Mouse (Mus musculus) midbrain, postnatal 0 days (tissue): ENCODE measurements around the gene Cfap43. TPM values are rescaled to one million over a fixed set of nuclear protein-coding genes. Genes with fewer than 3 reads are reported as not detected.

Experiments
- ATAC-seq: fragments of 200-750 bp; cut with Nextera tagmentation; 2 replicates; pipeline ENCODE4 v1.8.0; 2017; ENCODE audit warnings: moderate number of reproducible peaks, mild to moderate bottlenecking, moderate TSS enrichment, moderate library complexity; ENCODE audit not compliant: low FRiP score
- DNase-seq: peaks from one replicate; pipeline ENCODE4 v3.0.0-alpha.2; 2015; ENCODE audit warnings: low spot score
- H3K27ac ChIP-seq: fragments of 300-500 bp; sonication (generic); 2 replicates; pipeline ENCODE4 v1.5.1; 2014; ENCODE audit warnings: low read depth, mild to moderate bottlenecking, low read length, mixed read lengths
- H3K27me3 ChIP-seq: fragments of 300-500 bp; sonication (generic); 2 replicates; pipeline ENCODE4 v1.6.1; 2014; ENCODE audit warnings: low read length, control low read depth, mixed read lengths; ENCODE audit not compliant: insufficient read depth
- H3K36me3 ChIP-seq: fragments of 300-500 bp; sonication (generic); 2 replicates; pipeline ENCODE4 v1.6.1; 2014; ENCODE audit warnings: low read length, control low read depth, mixed read lengths; ENCODE audit not compliant: insufficient read depth
- H3K4me1 ChIP-seq: fragments of 300-500 bp; sonication (generic); 2 replicates; pipeline ENCODE4 v1.6.1; 2014; ENCODE audit warnings: mild to moderate bottlenecking, control low read depth, antibody characterized with exemption, low read length, mixed read lengths; ENCODE audit not compliant: insufficient read depth
- H3K4me2 ChIP-seq: fragments of 300-500 bp; sonication (generic); 2 replicates; pipeline ENCODE4 v1.6.1; 2014; ENCODE audit warnings: low read depth, mild to moderate bottlenecking, low read length, mixed read lengths; ENCODE audit not compliant: poor library complexity, severe bottlenecking
- H3K4me3 ChIP-seq: fragments of 300-500 bp; sonication (generic); 2 replicates; pipeline ENCODE4 v1.5.1; 2014; ENCODE audit warnings: low read depth, mild to moderate bottlenecking, low read length, moderate library complexity
- H3K9ac ChIP-seq: fragments of 300-500 bp; sonication (generic); replicated peaks from 2 replicates; pipeline ENCODE4 v1.6.1; 2014; ENCODE audit warnings: mild to moderate bottlenecking, low read length, moderate library complexity, mixed read lengths; ENCODE audit not compliant: poor library complexity, severe bottlenecking
- H3K9me3 ChIP-seq: fragments of 300-500 bp; sonication (generic); 2 replicates; pipeline ENCODE4 v1.6.1; 2016; ENCODE audit warnings: low read length, control low read depth
- CTCF ChIP-seq: IDR thresholded peaks from 2 replicates; pipeline ENCODE4 v1.5.1; 2016; ENCODE audit warnings: antibody characterized with exemption, mild to moderate bottlenecking
- WGBS: fragments of 180-500 bp; shearing (Covaris S2); extraction: QIAGEN DNeasy Blood & Tissue Kit; methylation state at CpG from one replicate; pipeline ENCODE4 v1.1.7; 2014; 5-methylcytosine and 5-hydroxymethylcytosine counted together
- polyA plus RNA-seq: library from polyadenylated mRNA; unstranded; fragments of >200 nt; fragmentation: Nextera tagmentation; extraction: Ambion mirVana; gene quantifications from 2 replicates; pipeline ENCODE4 v1.2.1, GENCODE M21; 2015
- total RNA-seq: library from RNA; depleted of rRNA; stranded (reverse); fragments of >200 nt; gene quantifications from 2 replicates; pipeline ENCODE4 v1.2.3, GENCODE M21; 2014

The Cfap43 gene
- total and polyA plus RNA-seq, 2 experiments from 2014 or later: 2.6 to 4.2 TPM

- H3K36me3 ChIP-seq: no peaks in the 10 kb centered on the region
- no peaks in the 10 kb centered on the region for H3K9me3 ChIP-seq
- DNase-seq (no peak), ATAC-seq (no peak)
- TF ChIP-seq CTCF: no peak
- peaks cover 2% of the 10 kb centered on the region; the same call in 1 of the 2 replicates for H3K4me1 ChIP-seq
- peak overlapping the region; percentile 95 for H3K4me2 ChIP-seq
- no peak overlapping the region for H3K9ac ChIP-seq
- WGBS: 16% methylated on average over 9 of the region's 9 CpGs
- H3K27me3 ChIP-seq: no peaks in the 10 kb centered on the region
- peak overlapping the region; percentile 75 for H3K4me3 ChIP-seq
- no peak overlapping the region for H3K27ac ChIP-seq
These were observed 1.1 kb downstream of the Cfap43 start for GRCm38 (mm10) chr19:47918016-47918415.

- Histone ChIP-seq H3K4me2 (peak overlapping the region; percentile 95), H3K4me1 (peaks cover 2% of the 10 kb centered on the region; the same call in 1 of the 2 replicates), H3K27me3 (no peaks in the 10 kb centered on the region), H3K9me3 (no peaks in the 10 kb centered on the region), H3K4me3 (no peak overlapping the region), H3K27ac (no peak overlapping the region), H3K36me3 (no peaks in the 10 kb centered on the region), H3K9ac (0 out of 2 replicates have a peak overlapping the region, but pooled peaks have one; percentile 10)
- WGBS: 19% methylated on average over 4 of the region's 4 CpGs
- no peak for TF ChIP-seq CTCF
- DNase-seq: no peak
- ATAC-seq: no peak
These were observed 1.7 kb downstream of the Cfap43 start for GRCm38 (mm10) chr19:47917396-47917795.

- DNase-seq: no peak
- H3K4me3 ChIP-seq: no peak overlapping the region
- H3K9me3 ChIP-seq: no peaks in the 10 kb centered on the region
- no peak for TF ChIP-seq CTCF
- no peaks in the 10 kb centered on the region for H3K27me3 ChIP-seq
- H3K36me3 ChIP-seq: no peaks in the 10 kb centered on the region
- H3K4me2 ChIP-seq: no peak overlapping the region
- H3K27ac ChIP-seq: no peak overlapping the region
- no peak for ATAC-seq
- 83% methylated on average over 4 of the region's 4 CpGs for WGBS
- peaks cover 2% of the 10 kb centered on the region; the same call in 1 of the 2 replicates for H3K4me1 ChIP-seq
- no peak overlapping the region for H3K9ac ChIP-seq
These were observed 3.8 kb downstream of the Cfap43 start for GRCm38 (mm10) chr19:47915251-47915650.

GRCm38 (mm10) chr19:47914191-47914590 is 4.9 kb downstream of the Cfap43 start:
- Histone ChIP-seq H3K9me3 (no peaks in the 10 kb centered on the region), H3K4me2 (no peak overlapping the region), H3K9ac (no peak overlapping the region), H3K4me1 (peaks cover 2% of the 10 kb centered on the region; the same call in 1 of the 2 replicates), H3K4me3 (no peak overlapping the region), H3K27me3 (no peaks in the 10 kb centered on the region), H3K27ac (no peak overlapping the region), H3K36me3 (no peaks in the 10 kb centered on the region)
- DNase-seq: no peak
- no peak for ATAC-seq
- TF ChIP-seq CTCF: no peak
- WGBS: 95% methylated on average over 4 of the region's 4 CpGs

- DNase-seq (no peak), ATAC-seq (no peak)
- no peaks in the 10 kb centered on the region for H3K27me3 ChIP-seq
- H3K4me2 ChIP-seq: no peak overlapping the region
- H3K4me1 ChIP-seq: peaks cover under 1% of the 10 kb centered on the region; the same call in 1 of the 2 replicates
- no peak overlapping the region for H3K27ac ChIP-seq
- TF ChIP-seq CTCF: no peak
- no peaks in the 10 kb centered on the region for H3K36me3 ChIP-seq
- no peak overlapping the region for H3K4me3 ChIP-seq
- no peaks in the 10 kb centered on the region for H3K9me3 ChIP-seq
- WGBS: 84% methylated on average over 7 of the region's 7 CpGs
- H3K9ac ChIP-seq: no peak overlapping the region
These were observed 5.7 kb downstream of the Cfap43 start for GRCm38 (mm10) chr19:47913344-47913743.

- TF ChIP-seq CTCF: no peak
- ATAC-seq: no peak
These were observed 8.3 kb downstream of the Cfap43 start for GRCm38 (mm10) chr19:47910751-47911150.

More at GRCm38 (mm10) chr19:47910751-47911150, 8.3 kb downstream of the Cfap43 start:
- DNase-seq: no peak
- Histone ChIP-seq H3K4me3 (no peak overlapping the region), H3K27ac (no peak overlapping the region), H3K9ac (no peak overlapping the region), H3K4me1 (no peaks in the 10 kb centered on the region), H3K4me2 (no peak overlapping the region), H3K27me3 (no peaks in the 10 kb centered on the region), H3K36me3 (no peaks in the 10 kb centered on the region), H3K9me3 (no peaks in the 10 kb centered on the region)
- 92% methylated on average over 4 of the region's 4 CpGs for WGBS
